Mouse (Mus musculus) testis, adult 2 months (tissue): ENCODE measurements around the gene Ddx21. TPM values are rescaled to one million over a fixed set of nuclear protein-coding genes. Genes with fewer than 3 reads are reported as not detected.

ENCODE experiments used
- H3K27ac ChIP-seq: fragments of 200-500 bp; 2 replicates; pipeline ENCODE4 v1.5.1; 2012; ENCODE audit warnings: low read depth, low read length; ENCODE audit not compliant: control insufficient read depth, insufficient read depth
- H3K27me3 ChIP-seq: fragments of 200-500 bp; 2 replicates; pipeline ENCODE4 v1.6.1; 2012; ENCODE audit warnings: mild to moderate bottlenecking, low read length, moderate library complexity; ENCODE audit not compliant: control insufficient read depth, insufficient read depth
- H3K36me3 ChIP-seq: fragments of 200-500 bp; 2 replicates; pipeline ENCODE4 v1.6.1; 2012; ENCODE audit warnings: mild to moderate bottlenecking, low read length; ENCODE audit not compliant: control insufficient read depth, insufficient read depth
- H3K4me1 ChIP-seq: fragments of 200-500 bp; 2 replicates; pipeline ENCODE4 v1.6.1; 2012; ENCODE audit warnings: low read length; ENCODE audit not compliant: control insufficient read depth, insufficient read depth
- H3K4me3 ChIP-seq: fragments of 200-500 bp; 2 replicates; pipeline ENCODE4 v1.5.1; 2012; ENCODE audit warnings: low read depth, mild to moderate bottlenecking, low read length, moderate library complexity, mixed read lengths; ENCODE audit not compliant: control insufficient read depth
- CTCF ChIP-seq: fragments of 200-500 bp; IDR thresholded peaks from 2 replicates; pipeline ENCODE4 v1.5.1; 2012; ENCODE audit warnings: low read depth, mild to moderate bottlenecking, inconsistent platforms, low read length, moderate library complexity; ENCODE audit not compliant: control insufficient read depth, insufficient read depth, insufficient replicate concordance
- POLR2A ChIP-seq: fragments of 200-500 bp; IDR thresholded peaks from 2 replicates; pipeline ENCODE4 v1.6.1; 2012; ENCODE audit warnings: low read depth, mild to moderate bottlenecking, inconsistent platforms, low read length, moderate library complexity; ENCODE audit not compliant: control insufficient read depth
- polyA plus RNA-seq: library from polyadenylated mRNA; depleted of rRNA; stranded (reverse); fragments of >200 nt; gene quantifications from 2 replicates; pipeline ENCODE4 v1.2.3, GENCODE M21; 2012; rRNA removed

The Ddx21 gene
- polyA plus RNA-seq, 1 experiment = 18.1 TPM

DNA sequence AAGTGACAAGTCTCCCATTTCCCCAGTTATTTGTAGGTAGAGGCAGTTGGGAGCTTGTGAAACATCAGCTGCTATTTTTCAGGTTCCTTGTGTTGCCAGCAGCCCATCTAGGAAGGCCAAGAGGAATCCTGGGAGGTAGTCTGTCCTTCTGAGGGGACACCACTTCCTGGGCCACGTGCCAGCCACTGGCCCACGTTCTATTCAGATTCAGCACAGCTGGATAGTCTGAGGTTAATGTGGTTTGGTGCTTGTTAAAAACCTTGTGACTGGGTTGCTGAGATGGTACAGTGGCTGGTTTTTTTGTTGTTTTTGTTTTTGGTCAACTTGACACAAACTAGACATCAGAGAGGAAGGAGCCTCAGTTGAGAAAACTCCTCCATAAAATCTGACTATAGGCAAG, 69.2 kb downstream of the Ddx21 start:
- H3K27me3 ChIP-seq = no peaks in the 10 kb centered on the region
- TF ChIP-seq CTCF = no peak
- TF ChIP-seq POLR2A = no peak

More for the DNA sequence above, 69.2 kb downstream of the Ddx21 start:
- Histone ChIP-seq H3K27ac (no peak overlapping the region), H3K36me3 (no peaks in the 10 kb centered on the region), H3K4me3 (no peak overlapping the region), H3K4me1 (peaks cover 3% of the 10 kb centered on the region; the same call in 1 of the 2 replicates)

Other genes with a start within 250 kb of the Ddx21 start
- 853 and 878 TPM in 2 replicates for gene Hk1, start 222.4 kb downstream of the Ddx21 start, polyA plus RNA-seq
- gene Hkdc1, start 179.8 kb downstream of the Ddx21 start, polyA plus RNA-seq = 0.02 and 0.25 TPM in 2 replicates
- gene 4930507D05Rik, start 152.8 kb downstream of the Ddx21 start, polyA plus RNA-seq = 5.3 and 6.2 TPM in 2 replicates
- 15.1 and 15.3 TPM in 2 replicates for gene Supv3l1, start 152.5 kb downstream of the Ddx21 start, polyA plus RNA-seq
- 94.3 and 104 TPM in 2 replicates for gene Vps26a, start 115.5 kb downstream of the Ddx21 start, polyA plus RNA-seq
- gene Srgn, start 74.8 kb downstream of the Ddx21 start, polyA plus RNA-seq = 18.0 and 20.5 TPM in 2 replicates
- gene Kif1bp, start 23.8 kb downstream of the Ddx21 start, polyA plus RNA-seq = 41.7 and 47.4 TPM in 2 replicates
- gene Ddx50, start 48.9 kb upstream of the Ddx21 start, polyA plus RNA-seq = 17.8 and 21.0 TPM in 2 replicates
- 0.31 and 0.83 TPM in 2 replicates for gene Stox1, start 123.8 kb upstream of the Ddx21 start, polyA plus RNA-seq
- gene Ccar1, start 190.0 kb upstream of the Ddx21 start, polyA plus RNA-seq = 79.8 and 94.1 TPM in 2 replicates